Mouse (Mus musculus) heart, postnatal 0 days (tissue): ENCODE results near the gene Stt3b.

Experiments used
- CTCF ChIP-seq: IDR thresholded peaks from 2 replicates; pipeline ENCODE4 v1.5.1; 2016; ENCODE audit warnings: antibody characterized with exemption, control low read depth, low read depth
- EP300 ChIP-seq: IDR thresholded peaks from 2 replicates; pipeline ENCODE4 v1.6.1; 2016; ENCODE audit warnings: antibody characterized with exemption, low read depth

GRCm38 (mm10) chr9:115201264-115201663 is 109.0 kb downstream of the Stt3b start:
- TF ChIP-seq CTCF (no peak), EP300 (no peak)
